Mouse (Mus musculus) kidney, adult 9 months (tissue): ENCODE data around the gene Vasp.
A peak's percentile ranks its signal among the peaks of the same experiment; 100 is the strongest.

ENCODE experiments used
- DNase-seq: peaks from one replicate; pipeline ENCODE4 v3.0.0; 2022

The Vasp gene

GRCm38 (mm10) chr7:19269721-19270441, 1.7 kb downstream of the Vasp start:
- DNase-seq = peak; percentile 64

- DNase-seq = peak; percentile 48
Measured at GRCm38 (mm10) chr7:19268993-19269681, 2.5 kb downstream of the Vasp start.

- DNase-seq = no peak
Measured at GRCm38 (mm10) chr7:19267051-19267450, 4.6 kb downstream of the Vasp start.

GRCm38 (mm10) chr7:19265928-19266822, 5.4 kb downstream of the Vasp start:
- peak; percentile 46 for DNase-seq

- DNase-seq = no peak
Measured at GRCm38 (mm10) chr7:19265147-19265546, 6.5 kb downstream of the Vasp start.

- no peak for DNase-seq
Measured at GRCm38 (mm10) chr7:19258336-19258735, 13.3 kb downstream of the Vasp start.

GRCm38 (mm10) chr7:19257390-19258022, 14.1 kb downstream of the Vasp start:
- DNase-seq = peak; percentile 81

GRCm38 (mm10) chr7:19256567-19256966, 15.1 kb downstream of the Vasp start:
- no peak for DNase-seq

- DNase-seq = no peak
Measured at GRCm38 (mm10) chr7:19255395-19255794, 16.2 kb downstream of the Vasp start.

- DNase-seq = no peak
Measured at GRCm38 (mm10) chr7:19253437-19253836, 18.2 kb downstream of the Vasp start.

GRCm38 (mm10) chr7:19252078-19252477, 19.5 kb downstream of the Vasp start:
- no peak for DNase-seq

- DNase-seq = no peak
Measured at GRCm38 (mm10) chr7:19247511-19247910, 24.1 kb downstream of the Vasp start.

- no peak for DNase-seq
Measured at GRCm38 (mm10) chr7:19246855-19247254, 24.8 kb downstream of the Vasp start.

GRCm38 (mm10) chr7:19245083-19245482, 26.5 kb downstream of the Vasp start:
- DNase-seq = no peak

GRCm38 (mm10) chr7:19243858-19244257, 27.8 kb downstream of the Vasp start:
- no peak for DNase-seq

GRCm38 (mm10) chr7:19242005-19242404, 29.6 kb downstream of the Vasp start:
- no peak for DNase-seq

- no peak for DNase-seq
Measured at GRCm38 (mm10) chr7:19240905-19241463, 30.6 kb downstream of the Vasp start.

GRCm38 (mm10) chr7:19239986-19240385, 31.6 kb downstream of the Vasp start:
- DNase-seq = no peak

GRCm38 (mm10) chr7:19239423-19239822, 32.2 kb downstream of the Vasp start:
- peak; percentile 94 for DNase-seq

- DNase-seq = no peak
Measured at GRCm38 (mm10) chr7:19238344-19238743, 33.3 kb downstream of the Vasp start.

GRCm38 (mm10) chr7:19236411-19236810, 35.2 kb downstream of the Vasp start:
- no peak for DNase-seq

- no peak for DNase-seq
Measured at GRCm38 (mm10) chr7:19235092-19235671, 36.4 kb downstream of the Vasp start.
